Mouse (Mus musculus): ENCODE data around the gene Chga. TPM values are rescaled to one million over a fixed set of nuclear protein-coding genes. Genes with fewer than 3 reads are reported as not detected.

Chga gene
- total RNA-seq, 2 experiments from 2014 or later: 1,717 to 1,814 TPM

DNA sequence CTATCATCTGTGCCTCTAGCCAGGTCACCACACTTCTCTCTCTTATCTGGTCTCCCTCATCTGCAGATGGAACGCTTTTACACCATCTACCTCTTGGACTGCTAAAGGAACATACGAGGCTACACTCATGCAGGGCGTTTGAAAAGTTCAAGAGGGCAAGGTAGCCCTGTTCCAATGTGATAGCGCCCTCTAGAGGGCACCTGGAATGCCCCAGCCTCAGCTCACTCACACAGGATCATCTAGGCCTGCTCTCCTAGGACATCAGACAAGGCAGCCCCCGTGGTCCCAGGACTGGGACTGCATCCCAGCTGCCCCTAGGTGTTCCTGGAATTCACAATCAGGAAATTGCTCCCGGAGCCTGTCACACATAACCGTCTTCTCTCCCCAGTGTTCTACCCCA is 41.6 kb downstream of the Chga start:
- DNase-seq (ENCODE audit: low spot score in 2 of 2): no peak

DNA sequence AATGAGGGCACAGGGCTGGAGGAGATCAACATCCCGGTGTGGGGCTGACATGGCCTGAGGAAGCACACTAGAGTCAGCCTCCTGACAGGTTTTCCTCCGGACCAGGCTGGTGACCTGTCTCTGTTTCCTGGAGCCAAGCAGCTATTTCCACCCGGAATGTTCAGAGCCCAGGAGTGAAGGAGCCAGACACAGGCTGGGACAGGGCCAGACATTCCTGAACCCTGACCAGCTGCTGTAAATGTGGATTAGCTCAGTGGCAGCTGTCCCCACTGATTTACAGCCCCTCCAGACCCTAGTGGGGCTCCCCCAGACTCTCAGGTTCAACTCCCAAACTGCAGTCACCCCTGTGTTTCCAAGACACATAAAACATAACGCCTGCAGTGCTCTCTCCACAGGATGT is 42.7 kb downstream of the Chga start:
- no peak for DNase-seq (ENCODE audit: low spot score in 2 of 2)

DNA sequence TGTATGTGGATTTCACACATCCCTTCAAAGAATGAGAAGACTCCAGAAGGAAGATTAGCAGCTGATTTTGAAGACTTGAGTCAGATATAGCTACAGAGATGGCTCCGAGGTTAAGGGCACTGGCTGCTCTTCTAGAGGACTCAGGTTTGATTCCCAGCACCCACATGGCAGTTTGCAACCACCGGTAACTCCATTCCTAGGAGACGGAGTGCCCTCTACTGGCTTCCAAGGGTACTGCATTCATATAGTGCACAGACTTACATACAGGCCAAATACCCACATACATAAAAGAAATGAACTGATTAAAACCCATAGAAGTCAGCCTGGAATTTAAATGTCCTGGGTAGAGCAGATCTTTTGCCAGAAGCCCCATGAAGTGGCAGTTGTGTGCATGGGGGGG is 43.8 kb downstream of the Chga start:
- DNase-seq (ENCODE audit: low spot score in 2 of 2): no peak

DNA sequence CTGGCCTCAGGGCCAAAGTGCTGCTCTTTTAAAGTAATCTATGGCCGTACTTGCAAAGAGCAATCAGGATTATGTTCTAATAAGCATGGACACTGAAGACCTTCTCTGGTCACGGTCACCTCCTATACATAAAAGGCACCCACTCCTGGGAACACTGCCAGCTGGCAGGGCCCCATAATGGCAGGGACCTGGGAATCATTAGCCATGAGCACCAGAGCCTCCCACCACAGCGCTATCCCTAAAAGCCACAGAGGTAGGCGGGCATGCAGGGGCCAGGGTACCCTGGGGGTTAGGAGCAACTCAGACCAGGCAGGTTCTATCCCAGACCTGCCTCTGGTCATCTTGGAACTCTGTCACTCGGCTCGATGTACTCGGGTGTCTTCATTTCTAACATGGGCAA is 45.0 kb downstream of the Chga start:
- no peak for DNase-seq (ENCODE audit: low spot score in 2 of 2)

DNA sequence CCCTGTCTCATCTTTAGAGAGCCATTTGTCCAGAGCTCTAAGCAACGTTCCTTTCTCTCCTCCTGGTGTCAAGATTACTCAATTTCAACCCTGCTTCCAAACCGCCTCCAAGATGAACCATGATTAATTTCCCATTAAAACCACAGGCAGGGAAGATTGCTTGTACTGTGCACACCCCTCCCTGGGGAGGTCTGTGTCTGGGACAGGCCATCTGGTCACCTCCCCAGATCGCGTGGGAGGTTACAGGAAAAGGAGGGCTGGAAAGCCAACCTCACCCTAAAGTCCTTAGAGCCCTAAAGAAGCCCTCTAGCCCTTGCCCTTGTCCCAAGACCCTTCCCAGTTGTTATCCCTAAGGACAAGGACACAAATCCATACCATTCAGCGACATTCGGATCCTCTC is 45.6 kb downstream of the Chga start:
- DNase-seq (ENCODE audit: low spot score in 2 of 2): no peak

DNA sequence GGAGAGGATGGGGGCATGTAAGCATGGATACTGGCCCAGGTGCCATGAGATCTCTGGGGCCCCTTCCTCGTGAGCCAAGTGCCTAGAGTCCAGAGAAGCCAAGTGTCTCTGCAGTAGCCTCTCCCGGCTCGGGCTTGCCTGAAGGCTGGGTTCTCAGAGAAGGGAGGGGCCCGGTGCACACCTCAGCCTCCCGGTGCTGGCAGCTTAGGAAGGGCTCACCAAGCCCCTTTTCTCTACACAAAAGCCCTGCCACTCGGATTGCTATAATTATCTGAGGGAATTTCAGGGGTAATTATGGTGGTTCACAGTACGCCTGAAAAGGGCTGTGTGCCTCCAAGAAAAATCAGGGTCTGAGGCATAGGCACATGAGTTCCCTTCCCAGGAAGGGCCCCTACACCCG is 47.1 kb downstream of the Chga start:
- DNase-seq (ENCODE audit: low spot score in 2 of 2): no peak

DNA sequence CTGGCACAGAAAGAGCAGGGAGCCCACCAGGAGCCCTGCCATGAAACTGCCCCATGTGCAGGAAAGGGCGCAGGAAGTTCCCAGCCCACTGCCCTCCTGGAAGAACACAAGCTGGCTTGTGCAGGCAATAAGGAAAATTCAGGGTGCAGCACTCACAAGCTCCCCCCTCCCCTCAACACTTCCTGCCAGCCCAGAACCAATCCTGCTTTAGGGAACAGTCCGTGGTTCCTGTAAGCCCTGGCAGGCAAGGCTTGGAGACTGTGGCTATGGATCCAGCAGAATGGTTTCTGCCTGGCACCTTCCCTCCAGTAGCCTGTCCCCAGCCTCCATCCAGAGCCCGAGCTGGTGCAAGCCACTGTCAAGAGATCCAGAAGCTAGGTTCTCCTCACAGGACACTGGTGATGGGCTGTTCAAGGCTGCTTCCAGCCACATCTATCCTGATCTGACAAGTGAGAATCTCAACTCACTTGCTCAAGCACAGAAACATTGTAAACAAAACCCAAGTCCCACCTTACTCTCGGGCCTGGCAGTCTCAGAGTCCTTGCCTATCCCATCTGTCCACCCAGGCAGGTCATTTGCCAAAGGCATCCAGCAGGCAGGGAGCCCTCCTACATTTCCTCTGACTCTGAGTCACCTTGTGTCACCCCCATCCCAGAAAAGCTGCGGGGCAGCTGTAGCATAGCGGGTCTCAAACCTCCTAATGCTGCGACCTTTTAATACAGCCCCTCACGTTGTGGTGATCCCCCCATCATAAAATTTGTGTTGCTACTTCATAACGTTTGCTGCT is 47.7 kb downstream of the Chga start:
- no peak for DNase-seq (ENCODE audit: low spot score in 2 of 2)

DNA sequence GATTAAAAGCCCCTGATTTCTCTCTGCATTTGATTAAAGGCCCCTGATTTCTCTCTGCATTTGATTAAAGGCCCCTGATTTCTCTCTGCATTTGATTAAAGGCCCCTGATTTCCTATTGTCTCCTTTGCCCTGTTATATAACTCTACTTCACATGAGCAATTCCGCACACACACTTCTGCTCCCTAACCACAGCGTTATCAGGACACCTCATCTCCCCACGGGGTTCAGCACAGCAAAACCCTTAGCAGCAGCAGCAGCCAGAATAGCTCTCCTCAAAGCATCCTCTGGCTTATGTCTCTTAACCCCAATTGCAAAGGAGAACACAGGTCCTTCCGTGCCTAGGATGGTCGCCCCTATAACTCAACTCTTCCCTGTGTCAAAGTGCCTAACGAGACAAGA is 50.8 kb downstream of the Chga start:
- no peak for DNase-seq (ENCODE audit: low spot score in 2 of 2)

DNA sequence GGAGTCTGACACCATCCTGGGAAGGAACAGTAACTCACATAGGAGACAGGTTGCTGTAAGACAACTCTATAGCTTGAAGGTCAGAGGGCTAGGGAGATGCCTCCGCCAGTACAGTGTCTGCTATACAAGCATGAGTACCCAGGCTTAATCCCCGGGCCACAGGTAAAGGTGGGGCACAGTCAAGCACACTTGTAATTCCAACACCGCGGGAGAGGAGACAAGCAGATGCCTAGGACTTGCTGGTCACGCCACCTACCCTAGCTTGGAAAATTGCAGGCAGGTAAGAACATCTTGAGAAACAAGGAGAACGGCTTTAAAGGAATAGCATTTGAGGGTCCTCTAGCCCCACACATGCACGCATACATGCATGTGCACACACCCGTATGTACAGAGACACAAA is 52.3 kb downstream of the Chga start:
- DNase-seq (ENCODE audit: low spot score in 2 of 2): no peak

DNA sequence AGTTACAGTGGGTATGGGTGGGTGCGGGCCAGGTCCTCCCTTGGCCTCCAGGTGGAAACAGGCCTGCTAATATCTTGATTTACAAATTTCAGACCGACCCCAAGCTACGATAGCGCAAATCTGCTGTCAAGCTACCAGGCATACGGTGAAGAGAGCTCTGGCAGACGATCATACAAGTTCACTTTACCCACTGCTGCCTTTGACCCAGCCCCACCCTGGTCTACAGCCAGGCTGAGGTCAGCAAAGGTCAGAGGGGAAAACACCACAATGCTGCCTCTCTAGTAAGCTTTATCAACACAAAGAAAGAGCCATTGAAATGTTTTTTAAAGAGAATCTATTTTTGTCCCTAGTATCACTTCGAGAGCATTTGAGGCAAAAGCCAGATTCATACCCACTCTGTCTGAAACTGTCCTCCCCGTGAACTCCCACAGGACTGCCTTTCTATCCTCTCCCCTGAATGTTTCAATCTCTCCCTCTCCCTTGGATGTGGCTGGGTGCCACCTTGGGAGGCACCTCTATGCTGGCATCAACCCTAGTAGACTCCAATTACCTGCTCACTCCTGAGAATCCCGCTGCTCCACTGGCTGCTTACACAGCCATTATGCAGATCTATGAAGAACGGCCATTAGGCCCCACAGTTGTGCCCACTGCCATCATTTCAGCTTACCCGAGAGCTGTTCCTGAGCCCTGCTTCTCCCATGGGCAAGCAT is 53.2 kb downstream of the Chga start:
- DNase-seq (ENCODE audit: low spot score in 2 of 2): no peak

DNA sequence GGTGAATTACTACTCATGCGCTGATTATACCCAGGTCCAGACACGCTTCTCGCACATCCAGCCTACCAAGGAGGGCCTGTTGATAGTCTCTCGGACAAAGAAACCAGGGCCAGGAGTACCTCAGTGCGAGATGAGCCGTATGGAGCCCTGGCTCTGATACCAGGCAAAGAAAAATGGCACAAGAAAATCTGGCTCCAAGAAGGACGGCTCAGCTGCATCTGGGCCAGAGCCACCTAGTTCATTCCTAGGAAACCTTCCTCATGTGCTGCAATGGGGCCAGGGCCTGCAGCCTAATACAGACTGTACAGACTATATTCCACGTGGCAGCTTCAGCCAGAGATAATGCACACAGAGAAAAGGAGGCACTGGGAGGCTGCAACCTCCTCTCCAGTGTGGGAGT is 56.2 kb downstream of the Chga start:
- DNase-seq (ENCODE audit: low spot score in 2 of 2): no peak

DNA sequence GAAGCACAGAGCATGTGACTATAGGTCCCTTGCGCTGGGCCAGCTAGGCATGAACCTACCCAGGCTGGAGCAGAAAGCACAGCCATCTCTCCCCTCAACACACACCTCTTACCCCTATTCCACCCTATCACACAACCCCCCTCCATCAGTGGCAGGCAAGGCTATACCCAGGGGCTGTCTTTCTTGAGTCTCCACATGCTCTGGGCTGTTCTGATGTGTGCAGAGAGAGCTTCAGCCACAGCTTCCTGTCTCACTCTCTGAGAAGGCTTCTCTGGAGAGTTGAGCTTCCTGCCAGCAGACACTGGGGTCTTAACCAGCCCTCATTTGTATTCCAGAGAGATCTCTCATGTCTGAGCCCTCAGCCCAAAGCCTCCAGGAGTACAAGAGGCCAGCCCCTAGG is 57.7 kb downstream of the Chga start:
- no peak for DNase-seq (ENCODE audit: low spot score in 2 of 2)

DNA sequence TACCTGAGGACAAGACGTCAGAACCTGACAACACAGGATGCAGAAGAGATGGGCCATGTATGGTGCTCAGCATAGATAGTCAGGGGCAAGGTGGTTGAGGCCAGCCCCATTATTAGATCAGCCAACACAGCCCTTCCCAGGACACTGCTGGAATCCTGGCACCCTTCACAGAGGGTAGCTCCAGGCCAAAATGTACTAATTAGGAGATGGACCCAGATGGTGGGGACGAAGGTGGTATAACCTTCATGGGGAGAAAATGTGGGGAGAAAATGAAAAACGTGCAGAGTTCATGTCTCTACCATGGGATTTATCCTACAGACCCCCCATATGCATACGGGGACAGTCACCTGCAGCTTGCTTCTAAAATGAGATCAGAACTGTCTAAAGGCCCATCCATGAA is 58.6 kb downstream of the Chga start:
- no peak for DNase-seq (ENCODE audit: low spot score in 2 of 2)

Other genes with a start within 250 kb of the Chga start
- 100 to 1,000 TPM in 1 of 2 experiments, 10 to 100 TPM in 1; 99.7 to 114 TPM for gene Lgmn, start 115.2 kb upstream of the Chga start, total RNA-seq (2021)
- gene Golga5, start 85.8 kb upstream of the Chga start, total RNA-seq (2021): 10 to 100 TPM; 31.3 to 40.2 TPM
- 100 to 1,000 TPM in 1 of 2 experiments, 10 to 100 TPM in 1; 49.7 to 156 TPM for gene Itpk1, start 150.0 kb downstream of the Chga start, total RNA-seq (2021)
- 10 to 100 TPM in 1 of 2 experiments, 1 to 10 TPM in 1; 7.5 to 11.0 TPM for gene Moap1, start 188.7 kb downstream of the Chga start, total RNA-seq (2021)
- 10 to 100 TPM in 1 of 2 experiments, 1 to 10 TPM in 1; 8.0 to 10.5 TPM for gene Tmem251, start 188.8 kb downstream of the Chga start, total RNA-seq (2021)
- not detected for gene Gm28051, start 202.8 kb downstream of the Chga start, total RNA-seq (2021)
- 10 to 100 TPM; 15.8 to 20.9 TPM for gene Gon7, start 202.8 kb downstream of the Chga start, total RNA-seq (2021)
- 10 to 100 TPM; 32.6 to 33.2 TPM for gene Ubr7, start 203.0 kb downstream of the Chga start, total RNA-seq (2021)
- gene Gm20604, start 203.7 kb downstream of the Chga start, total RNA-seq (2021): 1 to 10 TPM; 6.2 to 6.3 TPM

Data from adrenal gland, adult 18-20 months (tissue).